Mouse (Mus musculus): ENCODE data around the gene Gpatch8.

DNA sequence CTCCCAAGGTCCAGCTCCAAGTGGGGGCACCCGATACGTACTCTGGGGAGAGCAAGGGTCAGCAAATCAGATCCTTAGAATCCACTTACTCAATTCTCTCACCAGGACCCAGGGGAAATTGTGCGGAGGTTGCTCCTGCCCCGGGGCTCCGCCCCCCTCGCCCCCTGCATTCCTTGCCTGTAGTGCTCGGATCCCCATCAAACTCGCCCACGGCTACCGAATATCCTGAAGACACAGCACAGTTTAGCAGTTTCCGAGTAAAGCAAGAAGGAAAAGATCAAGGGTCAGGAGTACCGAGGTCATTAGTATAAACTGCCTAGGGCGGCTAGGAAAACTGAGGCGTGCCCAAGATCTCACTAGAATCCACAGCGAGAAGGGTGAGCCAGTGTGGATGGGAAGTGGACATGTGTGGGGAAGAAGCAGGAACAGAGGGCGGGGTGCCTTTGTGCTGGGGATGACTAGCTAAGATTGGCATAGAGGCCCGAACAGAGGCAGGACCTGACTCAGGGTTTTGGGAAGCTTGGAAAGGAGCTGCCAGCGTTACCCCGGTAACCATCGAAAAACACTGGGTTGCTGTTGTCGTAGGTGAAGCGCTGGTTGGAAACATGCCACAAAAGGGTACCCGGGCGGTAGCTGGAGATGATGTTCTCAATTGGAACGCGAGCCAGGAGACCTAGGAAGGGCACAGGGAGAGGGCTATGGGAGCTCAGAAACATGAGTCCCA is 90.3 kb downstream of the Gpatch8 start:
- no peak for TF ChIP-seq TAL1 (IDR thresholded peaks at IDR 0.05; ENCODE audit: low read length)
- no peak for TF ChIP-seq GATA1 (IDR thresholded peaks at IDR 0.05; ENCODE audit: low read length)
